Mouse (Mus musculus): ENCODE data around the gene Rad51b.

Rad51b gene

GRCm38 (mm10) chr12:79822401-79822800 is 525.3 kb downstream of the Rad51b start:
- DNase-seq (ENCODE audit: extremely low read depth, low read depth) = no peak

GRCm38 (mm10) chr12:79825922-79826321 is 528.8 kb downstream of the Rad51b start:
- DNase-seq (ENCODE audit: extremely low read depth, low read depth) = no peak

GRCm38 (mm10) chr12:79827233-79827692 is 530.2 kb downstream of the Rad51b start:
- peak; percentile 40 for DNase-seq (ENCODE audit: extremely low read depth, low read depth)

- no peak for DNase-seq (ENCODE audit: extremely low read depth, low read depth)
Measured at GRCm38 (mm10) chr12:79827735-79828134, 530.7 kb downstream of the Rad51b start.

GRCm38 (mm10) chr12:79830686-79831085 is 533.6 kb downstream of the Rad51b start:
- no peak for DNase-seq (ENCODE audit: extremely low read depth, low read depth)

- no peak for DNase-seq (ENCODE audit: extremely low read depth, low read depth)
Measured at GRCm38 (mm10) chr12:79832611-79833010, 535.5 kb downstream of the Rad51b start.

- DNase-seq (ENCODE audit: extremely low read depth, low read depth) = no peak
Measured at GRCm38 (mm10) chr12:79835521-79835920, 538.4 kb downstream of the Rad51b start.

- DNase-seq (ENCODE audit: extremely low read depth, low read depth) = peak; percentile 80
Measured at GRCm38 (mm10) chr12:79838181-79838961, 541.3 kb downstream of the Rad51b start.

GRCm38 (mm10) chr12:79839096-79839941 is 542.2 kb downstream of the Rad51b start:
- DNase-seq (ENCODE audit: extremely low read depth, low read depth) = peak; percentile 28

- no peak for DNase-seq (ENCODE audit: extremely low read depth, low read depth)
Measured at GRCm38 (mm10) chr12:79840465-79840864, 543.4 kb downstream of the Rad51b start.

- no peak for DNase-seq (ENCODE audit: extremely low read depth, low read depth)
Measured at GRCm38 (mm10) chr12:79841248-79841647, 544.2 kb downstream of the Rad51b start.

GRCm38 (mm10) chr12:79842319-79842718 is 545.2 kb downstream of the Rad51b start:
- no peak for DNase-seq (ENCODE audit: extremely low read depth, low read depth)

- DNase-seq (ENCODE audit: extremely low read depth, low read depth) = no peak
Measured at GRCm38 (mm10) chr12:79843002-79843401, 545.9 kb downstream of the Rad51b start.

GRCm38 (mm10) chr12:79843496-79843895 is 546.4 kb downstream of the Rad51b start:
- DNase-seq (ENCODE audit: extremely low read depth, low read depth) = no peak

- no peak for DNase-seq (ENCODE audit: extremely low read depth, low read depth)
Measured at GRCm38 (mm10) chr12:79846247-79847151, 549.4 kb downstream of the Rad51b start.

- no peak for DNase-seq (ENCODE audit: extremely low read depth, low read depth)
Measured at GRCm38 (mm10) chr12:79848539-79848938, 551.5 kb downstream of the Rad51b start.

- DNase-seq (ENCODE audit: extremely low read depth, low read depth) = no peak
Measured at GRCm38 (mm10) chr12:79850021-79850420, 552.9 kb downstream of the Rad51b start.

GRCm38 (mm10) chr12:79851898-79852297 is 554.8 kb downstream of the Rad51b start:
- DNase-seq (ENCODE audit: extremely low read depth, low read depth) = no peak

- no peak for DNase-seq (ENCODE audit: extremely low read depth, low read depth)
Measured at GRCm38 (mm10) chr12:79852606-79853005, 555.5 kb downstream of the Rad51b start.

GRCm38 (mm10) chr12:79853901-79854490 is 556.9 kb downstream of the Rad51b start:
- no peak for DNase-seq (ENCODE audit: extremely low read depth, low read depth)

GRCm38 (mm10) chr12:79854507-79854906 is 557.4 kb downstream of the Rad51b start:
- no peak for DNase-seq (ENCODE audit: extremely low read depth, low read depth)

Measured in MEL-GATA-1-ER (cell line).